Mouse (Mus musculus): ENCODE data around the gene Hs6st3. TPM values are rescaled to one million over a fixed set of nuclear protein-coding genes. Genes with fewer than 3 reads are reported as not detected.

The Hs6st3 gene
- polyA plus RNA-seq, 1 experiment from 2014 or later: not detected

Other genes with a start within 250 kb of the Hs6st3 start
- gene Dzip1, start 212.9 kb upstream of the Hs6st3 start, polyA plus RNA-seq (2015; fragmentation: Nextera tagmentation; extraction: Ambion mirVana): 1.4 and 1.7 TPM in 2 replicates
- 30.3 and 31.6 TPM in 2 replicates for gene Dnajc3, start 200.4 kb upstream of the Hs6st3 start, polyA plus RNA-seq (2015; fragmentation: Nextera tagmentation; extraction: Ambion mirVana)
- gene Uggt2, start 38.9 kb upstream of the Hs6st3 start, polyA plus RNA-seq (2015; fragmentation: Nextera tagmentation; extraction: Ambion mirVana): 1.1 and 1.2 TPM in 2 replicates